Comparison of ENCODE assay signal across 9 mouse cellular contexts in genomic region chr8:85076993-85077392, GRCm38 (mm10). TPM values are rescaled to one million over a fixed set of nuclear protein-coding genes. Genes with fewer than 3 reads are reported as not detected.
A peak's percentile ranks its signal among the peaks of the same experiment; 100 is the strongest.
DNase-seq lines count a peak whose midpoint lies in the region; ATAC-seq and TF ChIP-seq lines count a peak whose summit lies in the region.
"Had no signal": no experiment of that assay in that cellular context is flagged by ENCODE, and none has a peak within 500 bp of the region (broad histone marks: within the 10 kb centered on the region; RNA-seq: fewer than 3 reads in every experiment).

No protein-coding gene starts in this region.

- no peaks in the 10 kb centered on the region for H3K27me3 ChIP-seq in ES-Bruce4 (ENCODE audit: control insufficient read depth, insufficient read depth, low read length, poor library complexity, severe bottlenecking)
- no peaks in the 10 kb centered on the region for H3K27me3 ChIP-seq in lung, embryonic 16.5 days (ENCODE audit: control insufficient read depth, insufficient read depth, low read depth, low read length)
- H3K27me3 ChIP-seq: limb, embryonic 13.5 days had no signal

- TF ChIP-seq CTCF in ES-Bruce4 (IDR thresholded peaks at IDR 0.05; ENCODE audit: low read depth, low read length), result peak; percentile 100

- H3K9ac ChIP-seq in ES-Bruce4 (ENCODE audit: low read depth, poor library complexity, severe bottlenecking), result no peak overlapping the region
- H3K9ac ChIP-seq in lung, embryonic 16.5 days (ENCODE audit: low read length), result no peak overlapping the region
- H3K9ac ChIP-seq: limb, embryonic 13.5 days had no signal

- ATAC-seq in lung, embryonic 16.5 days (ENCODE audit: low read depth), result peak; percentile 46; the same call in 1 of the 2 replicates

- TF ChIP-seq POLR2A in ES-Bruce4 (IDR thresholded peaks at IDR 0.05; ENCODE audit: insufficient read depth, low read length), result no peak

- H3K9me3 ChIP-seq in ES-Bruce4 (replicated peaks; ENCODE audit: control insufficient read depth, insufficient read depth, low read length, poor library complexity, severe bottlenecking), result no peaks in the 10 kb centered on the region
- no peaks in the 10 kb centered on the region for H3K9me3 ChIP-seq in lung, embryonic 16.5 days (ENCODE audit: control insufficient read depth, low read length)
- H3K9me3 ChIP-seq: limb, embryonic 13.5 days had no signal

- peaks cover 37% of the 10 kb centered on the region for H3K36me3 ChIP-seq in ES-Bruce4 (ENCODE audit: control insufficient read depth, insufficient read depth, low read length, poor library complexity, severe bottlenecking)
- peaks cover 22% of the 10 kb centered on the region for H3K36me3 ChIP-seq in lung, embryonic 16.5 days (ENCODE audit: control insufficient read depth, insufficient read depth, low read length)

- no peak overlapping the region for H3K27ac ChIP-seq in ES-Bruce4 (ENCODE audit: insufficient read depth, low read length)
- H3K27ac ChIP-seq in lung, embryonic 16.5 days (ENCODE audit: low read length), result no peak overlapping the region
- H3K27ac ChIP-seq: limb, embryonic 13.5 days had no signal

- DNase-seq in adrenal gland, adult 2 months, result peak; percentile 81
- peak; percentile 71 for DNase-seq in embryo, embryonic 11.5 days (ENCODE audit: low read depth, low spot score)
- peak; percentile 64 to 68 for DNase-seq in heart, adult 9 months (ENCODE audit: low spot score in 2 of 2)
- peak; percentile 75 to 91 for DNase-seq in layer of hippocampus, adult 18-20 months (ENCODE audit: low spot score in 2 of 2)
- DNase-seq in right cerebral cortex, adult 2 months (ENCODE audit: low spot score in 2 of 2), result peak; percentile 83 to 84
- DNase-seq in urinary bladder, postnatal 25 days (ENCODE audit: low spot score), result peak; percentile 67

- WGBS in lung, embryonic 16.5 days, result 2% methylated on average over 2 of the region's 2 CpGs

- no peak overlapping the region for H3K4me3 ChIP-seq in ES-Bruce4 (ENCODE audit: low read depth, low read length)
- no peak overlapping the region for H3K4me3 ChIP-seq in lung, embryonic 16.5 days (ENCODE audit: low read length)
- H3K4me3 ChIP-seq: limb, embryonic 13.5 days had no signal

- H3K4me2 ChIP-seq in lung, embryonic 16.5 days (ENCODE audit: low read depth, low read length), result no peak overlapping the region
- H3K4me2 ChIP-seq: limb, embryonic 13.5 days had no signal

- H3K4me1 ChIP-seq in ES-Bruce4 (ENCODE audit: control insufficient read depth, insufficient read depth, low read length), result no peaks in the 10 kb centered on the region
- peaks cover 17% of the 10 kb centered on the region for H3K4me1 ChIP-seq in lung, embryonic 16.5 days (replicated peaks; ENCODE audit: control insufficient read depth, insufficient read depth, low read length)

- no peak for TF ChIP-seq EP300 in ES-Bruce4 (IDR thresholded peaks at IDR 0.05; ENCODE audit: insufficient read depth, low read depth, low read length)

RNA-seq across cellular contexts. Expression of gene Wdr83os, which starts 3.5 kb away (rescaled TPM):
- 82.5 and 105 TPM in 2 replicates for polyA plus RNA-seq in ES-Bruce4 (2011; ENCODE audit: insufficient read depth, insufficient read length, low read depth, missing spikeins)
- total RNA-seq in adrenal gland, adult 2 months (2021), result 10 to 100 TPM; 77.5 to 90.1 TPM
- polyA plus RNA-seq in adrenal gland, adult 2 months (2012; rRNA removed), result 104 and 142 TPM in 2 replicates
- 10 to 100 TPM; 60.9 to 65.6 TPM for total RNA-seq in layer of hippocampus, adult 18-20 months (2021)
- 134 and 137 TPM in 2 replicates for polyA plus RNA-seq in lung, embryonic 16.5 days (2015; fragmentation: Nextera tagmentation; extraction: Ambion mirVana)

RNA-seq across cellular contexts. Expression of gene Wdr83, which starts 4.1 kb away (rescaled TPM):
- polyA plus RNA-seq in ES-Bruce4 (2011; ENCODE audit: insufficient read depth, insufficient read length, low read depth, missing spikeins), result 16.5 and 16.8 TPM in 2 replicates
- 10 to 100 TPM; 17.4 to 24.9 TPM for total RNA-seq in adrenal gland, adult 2 months (2021)
- polyA plus RNA-seq in adrenal gland, adult 2 months (2012; rRNA removed), result 15.3 and 17.4 TPM in 2 replicates
- total RNA-seq in layer of hippocampus, adult 18-20 months (2021), result 10 to 100 TPM; 28.1 to 32.3 TPM
- 45.4 and 45.8 TPM in 2 replicates for polyA plus RNA-seq in lung, embryonic 16.5 days (2015; fragmentation: Nextera tagmentation; extraction: Ambion mirVana)

RNA-seq across cellular contexts. Expression of gene Dhps, which starts 5.4 kb away (rescaled TPM):
- polyA plus RNA-seq in ES-Bruce4 (2011; ENCODE audit: insufficient read depth, insufficient read length, low read depth, missing spikeins), result 43.3 and 47.0 TPM in 2 replicates
- total RNA-seq in adrenal gland, adult 2 months (2021), result 10 to 100 TPM; 26.0 to 28.3 TPM
- 68.6 and 69.6 TPM in 2 replicates for polyA plus RNA-seq in adrenal gland, adult 2 months (2012; rRNA removed)
- 10 to 100 TPM; 53.2 to 56.1 TPM for total RNA-seq in layer of hippocampus, adult 18-20 months (2021)
- polyA plus RNA-seq in lung, embryonic 16.5 days (2015; fragmentation: Nextera tagmentation; extraction: Ambion mirVana), result 51.9 and 53.9 TPM in 2 replicates

RNA-seq across cellular contexts. Expression of gene Man2b1, which starts 6.1 kb away (rescaled TPM):
- polyA plus RNA-seq in ES-Bruce4 (2011; ENCODE audit: insufficient read depth, insufficient read length, low read depth, missing spikeins), result 36.0 and 42.2 TPM in 2 replicates
- 10 to 100 TPM; 34.0 to 52.7 TPM for total RNA-seq in adrenal gland, adult 2 months (2021)
- 36.1 and 46.0 TPM in 2 replicates for polyA plus RNA-seq in adrenal gland, adult 2 months (2012; rRNA removed)
- 10 to 100 TPM; 33.8 to 34.5 TPM for total RNA-seq in layer of hippocampus, adult 18-20 months (2021)
- polyA plus RNA-seq in lung, embryonic 16.5 days (2015; fragmentation: Nextera tagmentation; extraction: Ambion mirVana), result 44.6 and 48.7 TPM in 2 replicates

RNA-seq across cellular contexts. Expression of gene Gm5741, which starts 9.2 kb away (rescaled TPM):
- polyA plus RNA-seq in ES-Bruce4 (2011; ENCODE audit: insufficient read depth, insufficient read length, low read depth, missing spikeins), result not detected in 2 replicates
- not detected for total RNA-seq in adrenal gland, adult 2 months (2021)
- not detected in 2 replicates for polyA plus RNA-seq in adrenal gland, adult 2 months (2012; rRNA removed)
- not detected for total RNA-seq in layer of hippocampus, adult 18-20 months (2021)
- not detected in 2 replicates for polyA plus RNA-seq in lung, embryonic 16.5 days (2015; fragmentation: Nextera tagmentation; extraction: Ambion mirVana)
